Mouse (Mus musculus) NIH3T3 (cell line): ENCODE results near the gene Cpa3.

Experiments used
- DNase-seq: peaks from one replicate; pipeline ENCODE4 v3.0.0-alpha.2; 2012; ENCODE audit warnings: low read depth

Gene Cpa3

GRCm38 (mm10) chr3:20242050-20242449, at the start of gene Cpa3:
Gene Cpa3 (minus strand): TSS chr3:20242181.
- DNase-seq = no peak

DNA sequence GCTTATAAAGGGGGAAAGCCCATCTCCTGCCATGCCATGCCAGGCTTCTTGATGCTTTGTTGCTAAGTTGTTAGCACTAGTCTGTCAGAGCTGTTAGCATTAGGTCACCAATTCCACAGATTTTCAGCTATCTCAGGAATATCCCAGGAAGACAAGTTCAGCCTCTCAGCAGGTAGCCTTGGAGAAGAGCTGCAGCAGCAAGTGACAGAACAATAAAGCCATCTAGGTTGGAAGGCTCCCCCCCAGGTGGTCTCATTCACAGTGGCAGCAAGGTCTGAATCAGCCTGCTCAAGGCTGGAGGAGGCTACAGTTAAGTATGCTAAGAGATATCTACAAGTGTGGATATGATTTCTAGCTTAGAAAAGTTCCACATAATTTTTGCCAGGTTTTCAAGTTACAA, 49.4 kb upstream of the Cpa3 start:
- DNase-seq = no peak

DNA sequence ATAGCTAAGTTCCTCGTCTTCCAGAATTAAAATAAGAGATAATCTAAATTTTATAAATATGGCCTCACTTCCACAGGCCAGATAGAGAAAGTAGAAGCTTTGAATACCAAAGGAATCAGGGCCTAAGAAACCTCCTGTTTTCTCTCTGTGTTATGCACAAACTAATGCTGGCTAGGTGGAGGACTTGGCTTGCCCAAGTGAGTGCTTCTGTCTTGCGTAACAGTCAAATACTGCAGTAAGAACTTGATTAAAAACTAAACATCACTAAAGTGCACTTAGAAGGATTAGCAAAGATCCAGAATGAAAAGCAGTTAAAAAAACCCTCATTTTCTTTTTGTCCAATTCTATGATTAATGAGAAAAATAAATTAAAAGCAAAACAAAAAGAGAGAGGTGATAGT, 46.8 kb upstream of the Cpa3 start:
- peak; percentile 18 for DNase-seq

GRCm38 (mm10) chr3:20281796-20282195, 39.8 kb upstream of the Cpa3 start:
- DNase-seq = peak; percentile 69

DNA sequence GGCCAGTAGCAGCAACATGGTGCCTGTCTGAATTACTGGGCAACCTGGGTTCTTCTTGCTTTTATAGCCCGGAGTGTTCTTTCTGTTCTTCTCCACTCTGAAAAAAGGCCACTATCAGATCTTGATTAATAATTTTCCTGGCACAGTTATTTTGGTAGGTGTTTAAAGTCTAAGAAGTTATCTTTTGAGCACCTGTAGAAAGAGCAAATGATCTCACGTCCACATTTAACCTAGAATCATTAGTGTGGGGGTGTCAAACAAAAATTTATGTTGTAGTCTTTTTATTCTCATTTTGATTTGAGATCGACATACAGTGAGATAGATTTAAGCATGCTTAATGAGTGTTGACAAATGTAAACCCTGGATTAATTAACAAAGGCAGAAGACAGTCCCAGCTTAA, 33.7 kb upstream of the Cpa3 start, which contains the start of gene Cpb1:
Gene Cpb1 (minus strand): TSS at position 101 of the 400 bp plus-strand sequence.
- DNase-seq = no peak

- peak; percentile 75 for DNase-seq
Measured at GRCm38 (mm10) chr3:20254566-20255479, 12.8 kb upstream of the Cpa3 start.

DNA sequence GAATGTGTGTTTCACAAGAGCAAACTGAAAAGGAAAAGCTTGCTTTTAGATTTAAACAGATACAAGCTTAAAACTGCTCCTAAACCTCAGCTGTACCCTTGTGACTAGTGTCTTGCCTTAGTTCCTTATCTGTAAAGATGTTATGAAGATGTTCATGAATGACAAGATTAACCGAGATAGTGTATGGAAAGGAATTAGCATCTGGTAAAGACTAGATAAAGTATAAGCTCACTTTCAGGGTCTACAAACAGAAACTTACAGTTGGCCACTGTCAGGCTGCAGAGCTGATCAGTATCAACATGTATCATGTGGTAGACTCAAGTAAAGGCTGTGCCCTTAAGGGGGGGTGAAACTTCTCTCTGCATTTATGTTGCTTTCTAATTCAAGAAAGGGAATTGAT, 1.9 kb upstream of the Cpa3 start:
- no peak for DNase-seq

DNA sequence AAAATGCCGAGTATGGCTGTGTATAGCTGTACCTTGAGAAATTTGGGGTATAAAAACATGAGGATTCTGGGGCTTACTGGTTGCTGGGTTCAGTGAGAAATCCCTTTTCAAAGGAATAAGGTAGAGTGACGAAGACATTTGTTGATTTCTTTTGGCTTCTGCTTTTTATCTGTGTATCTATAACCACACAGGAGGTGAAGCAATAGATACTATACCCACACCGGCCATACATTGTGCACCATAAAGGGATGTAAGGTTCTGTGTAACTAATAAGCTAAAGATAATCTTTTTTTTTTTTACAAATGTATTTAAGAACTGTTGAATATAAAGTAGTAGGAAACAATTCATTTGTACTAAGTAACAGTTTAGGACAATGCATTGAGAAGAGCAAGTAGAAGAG, 2.2 kb downstream of the Cpa3 start:
- DNase-seq = no peak

- DNase-seq = no peak
Measured at GRCm38 (mm10) chr3:20236965-20237364, 5.0 kb downstream of the Cpa3 start.

GRCm38 (mm10) chr3:20229027-20229426, 13.0 kb downstream of the Cpa3 start:
- DNase-seq = no peak

- DNase-seq = no peak
Measured at GRCm38 (mm10) chr3:20225429-20225828, 16.6 kb downstream of the Cpa3 start.

GRCm38 (mm10) chr3:20222926-20223698, 18.9 kb downstream of the Cpa3 start:
- no peak for DNase-seq

GRCm38 (mm10) chr3:20222136-20222535, 19.8 kb downstream of the Cpa3 start:
- DNase-seq = no peak

- DNase-seq = peak; percentile 81
Measured at GRCm38 (mm10) chr3:20198869-20199268, 43.1 kb downstream of the Cpa3 start.

DNA sequence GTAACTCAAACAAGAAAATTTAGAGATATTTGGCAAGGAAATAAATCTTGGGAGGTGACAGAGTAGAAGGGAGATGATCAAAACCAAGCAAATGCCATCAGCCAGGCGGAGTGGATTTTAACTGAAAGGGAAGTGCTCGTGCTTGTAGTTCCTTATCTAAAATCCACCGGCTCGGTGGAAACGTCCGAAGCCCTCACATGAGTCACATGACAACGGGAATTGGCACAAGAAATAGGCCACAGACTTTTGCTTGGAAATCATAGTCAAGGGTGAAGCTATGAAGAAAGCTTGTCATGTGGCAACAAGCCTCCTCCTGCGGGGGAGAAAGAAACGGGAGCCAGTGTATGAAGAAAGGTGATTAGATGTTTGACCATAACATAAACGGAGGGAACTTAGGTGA, 44.1 kb downstream of the Cpa3 start:
- DNase-seq = no peak

DNA sequence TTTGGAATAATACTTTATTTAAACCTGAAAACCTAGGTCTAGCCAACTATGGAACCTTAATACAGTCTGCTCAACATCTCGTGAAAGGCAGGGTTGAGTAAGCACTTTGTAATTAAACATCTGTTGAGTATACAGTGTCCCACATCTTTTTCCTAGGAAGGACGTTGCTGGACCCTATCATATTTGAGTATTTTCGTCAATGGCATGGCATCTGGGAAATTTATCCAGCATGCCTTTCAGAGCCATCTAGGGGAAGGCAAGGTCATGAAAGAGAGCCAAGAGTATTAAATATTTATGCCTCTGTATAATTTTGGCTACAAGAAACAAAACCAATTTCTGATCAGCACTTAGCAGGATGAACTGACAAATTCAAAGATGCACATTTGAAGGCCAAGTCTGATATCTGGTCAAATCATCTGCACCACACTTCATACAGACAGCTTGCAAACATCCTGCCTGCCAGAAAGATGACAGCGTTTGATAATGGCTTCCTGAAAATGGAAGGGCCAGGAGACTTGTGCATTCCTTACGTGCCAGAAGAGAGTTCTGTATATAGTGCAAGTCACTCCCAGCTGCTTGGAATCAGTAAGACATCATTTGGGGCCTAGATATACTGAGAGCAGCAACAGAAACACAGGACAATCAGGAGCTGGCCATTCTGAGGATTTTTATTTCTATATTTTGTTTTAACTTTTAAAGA, 52.9 kb downstream of the Cpa3 start:
- no peak for DNase-seq

DNA sequence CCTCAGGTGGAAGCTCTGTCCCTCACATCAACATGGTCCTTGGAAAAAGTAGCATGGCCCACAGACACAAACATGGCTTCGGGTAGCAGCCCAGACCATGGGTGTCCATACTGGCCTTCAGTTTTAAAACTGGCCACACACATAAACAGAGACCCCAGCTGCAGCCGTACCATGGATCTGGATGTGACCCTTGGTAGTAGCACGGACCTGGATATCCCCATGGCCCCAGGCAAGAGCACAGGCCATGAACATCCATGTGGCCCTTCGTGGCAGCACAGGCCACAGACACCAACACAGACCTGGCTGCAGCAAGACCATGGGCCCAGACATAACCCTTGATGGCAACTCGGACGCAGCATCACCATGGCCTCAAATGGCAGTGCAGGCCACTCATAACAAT, 69.6 kb downstream of the Cpa3 start:
- no peak for DNase-seq

DNA sequence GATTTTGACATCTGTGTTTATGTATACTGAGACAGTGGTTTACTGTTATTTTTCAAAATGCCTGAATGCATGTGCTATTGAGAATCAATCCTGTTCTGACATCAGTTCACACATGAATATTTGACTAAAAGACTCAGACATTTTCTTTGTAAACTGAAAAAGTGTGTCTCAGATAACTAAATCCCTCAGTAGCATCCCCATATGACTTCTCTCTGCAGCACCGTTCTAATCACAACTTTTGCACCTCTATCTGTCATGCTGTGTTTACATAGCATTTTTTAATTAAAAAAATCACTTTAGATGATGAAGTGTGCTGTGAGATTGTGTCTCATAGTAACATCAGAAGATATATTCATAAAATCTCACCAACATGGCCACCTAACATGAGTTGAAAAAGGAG, 74.5 kb downstream of the Cpa3 start:
- no peak for DNase-seq
